Comparison of ENCODE assay signal across 20 mouse cellular contexts in genomic region chr12:30240891-30241290, GRCm38 (mm10).
"Had no signal": no experiment of that assay in that cellular context is flagged by ENCODE, and none has a peak within 500 bp of the region (broad histone marks: within the 10 kb centered on the region; RNA-seq: fewer than 3 reads in every experiment).

No protein-coding gene starts in this region.

- H3K27ac ChIP-seq: limb, embryonic 12.5 days; limb, embryonic 15.5 days; liver, embryonic 12.5 days; liver, embryonic 15.5 days; midbrain, embryonic 12.5 days; midbrain, embryonic 15.5 days; neural tube, embryonic 13.5 days; stomach, embryonic 15.5 days had no signal

- H3K4me3 ChIP-seq: limb, embryonic 12.5 days; limb, embryonic 15.5 days; liver, embryonic 12.5 days; liver, embryonic 15.5 days; midbrain, embryonic 12.5 days; midbrain, embryonic 15.5 days; myocyte; neural tube, embryonic 13.5 days; stomach, embryonic 15.5 days had no signal

- H3K4me1 ChIP-seq: limb, embryonic 12.5 days; limb, embryonic 15.5 days; liver, embryonic 12.5 days; liver, embryonic 15.5 days; midbrain, embryonic 12.5 days; midbrain, embryonic 15.5 days; neural tube, embryonic 13.5 days had no signal

- DNase-seq: kidney, adult 11 months; kidney, postnatal 14 days; kidney, postnatal 4 days; left cerebral cortex, postnatal 4 days; lung, adult 2 months; lung, postnatal 14 days; lung, postnatal 4 days; retina, postnatal 1 day; right cerebral cortex, postnatal 25 days; spleen, adult 18-20 months; thymus, postnatal 25 days had no signal
